Mouse (Mus musculus) liver, embryonic 12.5 days (tissue): ENCODE results near the gene 4931428F04Rik. TPM values are rescaled to one million over a fixed set of nuclear protein-coding genes. Genes with fewer than 3 reads are reported as not detected.
A peak's percentile ranks its signal among the peaks of the same experiment; 100 is the strongest.

ENCODE experiments used
- ATAC-seq: fragments of 200-750 bp; cut with Nextera tagmentation; 2 replicates; pipeline ENCODE4 v1.8.0; 2017; ENCODE audit warnings: moderate number of reproducible peaks, mild to moderate bottlenecking, moderate library complexity
- H3K27ac ChIP-seq: fragments of 300-500 bp; sonication (generic); 2 replicates; pipeline ENCODE4 v1.5.1; 2016; ENCODE audit warnings: mild to moderate bottlenecking
- H3K27me3 ChIP-seq: fragments of 300-500 bp; sonication (generic); replicated peaks from 2 replicates; pipeline ENCODE4 v1.6.1; 2016; ENCODE audit warnings: mild to moderate bottlenecking, moderate library complexity
- H3K36me3 ChIP-seq: fragments of 300-500 bp; sonication (generic); 2 replicates; pipeline ENCODE4 v1.6.1; 2016; ENCODE audit warnings: mild to moderate bottlenecking, moderate library complexity
- H3K4me1 ChIP-seq: fragments of 300-500 bp; sonication (generic); 2 replicates; pipeline ENCODE4 v1.6.1; 2016
- H3K4me2 ChIP-seq: fragments of 300-500 bp; sonication (generic); 2 replicates; pipeline ENCODE4 v1.6.1; 2016; ENCODE audit warnings: mild to moderate bottlenecking, moderate library complexity
- H3K4me3 ChIP-seq: fragments of 300-500 bp; sonication (generic); 2 replicates; pipeline ENCODE4 v1.5.1; 2016; ENCODE audit warnings: mild to moderate bottlenecking, moderate library complexity
- H3K9ac ChIP-seq: fragments of 300-500 bp; sonication (generic); 2 replicates; pipeline ENCODE4 v1.6.1; 2016; ENCODE audit warnings: mild to moderate bottlenecking, moderate library complexity
- H3K9me3 ChIP-seq: fragments of 300-500 bp; sonication (generic); replicated peaks from 2 replicates; pipeline ENCODE4 v1.6.1; 2016; ENCODE audit warnings: mild to moderate bottlenecking, moderate library complexity
- WGBS: fragments of 180-500 bp; shearing (Covaris S2); methylation state at CpG from one replicate; pipeline ENCODE4 v1.1.7; 2016; ENCODE audit not compliant: insufficient replicate concordance; 5-methylcytosine and 5-hydroxymethylcytosine counted together
- polyA plus RNA-seq: library from polyadenylated mRNA; unstranded; fragments of >200 nt; fragmentation: Nextera tagmentation; extraction: Ambion mirVana; gene quantifications from 2 replicates; pipeline ENCODE4 v1.2.1, GENCODE M21; 2016

Gene 4931428F04Rik
- polyA plus RNA-seq, 1 experiment from 2014 or later: 1.6 TPM

GRCm38 (mm10) chr8:105280567-105280966 lies 9.1 kb downstream of the 4931428F04Rik start:
- H3K4me1 ChIP-seq: peaks cover 39% of the 10 kb centered on the region
- ATAC-seq: no peak
- H3K4me3 ChIP-seq: no peak overlapping the region
- 49% methylated on average over 3 of the region's 3 CpGs for WGBS
- no peak overlapping the region for H3K4me2 ChIP-seq
- H3K36me3 ChIP-seq: no peaks in the 10 kb centered on the region
- H3K9me3 ChIP-seq: no peaks in the 10 kb centered on the region
- H3K27me3 ChIP-seq: peaks cover 95% of the 10 kb centered on the region
- no peak overlapping the region for H3K27ac ChIP-seq
- no peak overlapping the region for H3K9ac ChIP-seq

- Histone ChIP-seq H3K9me3 (no peaks in the 10 kb centered on the region), H3K36me3 (no peaks in the 10 kb centered on the region), H3K27ac (no peak overlapping the region), H3K4me2 (peak overlapping the region; percentile 58), H3K4me1 (peaks cover 41% of the 10 kb centered on the region), H3K4me3 (peak overlapping the region; percentile 26), H3K9ac (no peak overlapping the region), H3K27me3 (peaks cover 99% of the 10 kb centered on the region)
- 6% methylated on average over 28 of the region's 28 CpGs for WGBS
- ATAC-seq: peak; percentile 54; the same call in 1 of the 2 replicates
Measured at GRCm38 (mm10) chr8:105278911-105279334, 10.7 kb downstream of the 4931428F04Rik start.

- Histone ChIP-seq H3K9me3 (no peaks in the 10 kb centered on the region), H3K27ac (no peak overlapping the region), H3K4me1 (peaks cover 26% of the 10 kb centered on the region), H3K4me3 (peak overlapping the region; percentile 41), H3K4me2 (peak overlapping the region; percentile 65), H3K9ac (no peak overlapping the region), H3K36me3 (no peaks in the 10 kb centered on the region), H3K27me3 (peaks cover 99% of the 10 kb centered on the region)
- ATAC-seq: peak; percentile 57
- WGBS: 3% methylated on average over 30 of the region's 30 CpGs
Measured at GRCm38 (mm10) chr8:105276292-105277120, 13.2 kb downstream of the 4931428F04Rik start.

GRCm38 (mm10) chr8:105275840-105276239 lies 13.8 kb downstream of the 4931428F04Rik start, which contains the start of gene Nol3:
Nol3 (plus strand) TSS chr8:105276140.
- WGBS: 9% methylated on average over 10 of the region's 10 CpGs
- Histone ChIP-seq H3K9ac (no peak within 1 kb of the TSS), H3K4me2 (peak within 1 kb of the TSS; percentile 65), H3K4me3 (peak within 1 kb of the TSS; percentile 41), H3K27ac (no peak within 1 kb of the TSS), H3K9me3 (no peaks in the 10 kb centered on the region), H3K4me1 (peaks cover 27% of the 10 kb centered on the region), H3K27me3 (peaks cover 99% of the 10 kb centered on the region), H3K36me3 (no peaks in the 10 kb centered on the region)
- no peak for ATAC-seq

- no peak overlapping the region for H3K9ac ChIP-seq
- H3K4me3 ChIP-seq: no peak overlapping the region
- WGBS: 13% methylated on average over 11 of the region's 11 CpGs
- peaks cover 31% of the 10 kb centered on the region for H3K4me1 ChIP-seq
- H3K36me3 ChIP-seq: no peaks in the 10 kb centered on the region
- no peaks in the 10 kb centered on the region for H3K9me3 ChIP-seq
- H3K4me2 ChIP-seq: no peak overlapping the region
- H3K27ac ChIP-seq: no peak overlapping the region
- peaks cover 99% of the 10 kb centered on the region for H3K27me3 ChIP-seq
- no peak for ATAC-seq
Measured at GRCm38 (mm10) chr8:105275387-105275786, 14.3 kb downstream of the 4931428F04Rik start.

- Histone ChIP-seq H3K4me3 (no peak overlapping the region), H3K4me2 (no peak overlapping the region)
- WGBS: 6% methylated on average over 11 of the region's 11 CpGs
Measured at GRCm38 (mm10) chr8:105270916-105271186, 18.8 kb downstream of the 4931428F04Rik start.

GRCm38 (mm10) chr8:105270101-105270915 lies 19.4 kb downstream of the 4931428F04Rik start:
- Histone ChIP-seq H3K9ac (no peak overlapping the region), H3K4me3 (peak overlapping the region; percentile 47), H3K4me2 (peak overlapping the region; percentile 68), H3K9me3 (0 out of 2 replicates have a peak, but pooled peaks cover 3% of the 10 kb centered on the region), H3K4me1 (peaks cover 34% of the 10 kb centered on the region), H3K27me3 (peaks cover 99% of the 10 kb centered on the region), H3K36me3 (no peaks in the 10 kb centered on the region), H3K27ac (no peak overlapping the region)
- 4% methylated on average over 39 of the region's 39 CpGs for WGBS
- no peak for ATAC-seq

More at GRCm38 (mm10) chr8:105270916-105271186, 18.8 kb downstream of the 4931428F04Rik start:
- H3K9me3 ChIP-seq: 0 out of 2 replicates have a peak, but pooled peaks cover 3% of the 10 kb centered on the region
- H3K9ac ChIP-seq: no peak overlapping the region
- no peaks in the 10 kb centered on the region for H3K36me3 ChIP-seq
- peaks cover 99% of the 10 kb centered on the region for H3K27me3 ChIP-seq
- peaks cover 35% of the 10 kb centered on the region for H3K4me1 ChIP-seq
- H3K27ac ChIP-seq: no peak overlapping the region
- no peak for ATAC-seq

GRCm38 (mm10) chr8:105269461-105269947 lies 20.2 kb downstream of the 4931428F04Rik start, which contains the start of gene Hsf4:
Hsf4 (plus strand) TSS chr8:105269801.
- Histone ChIP-seq H3K4me2 (peak within 1 kb of the TSS; percentile 68), H3K27ac (no peak within 1 kb of the TSS), H3K4me3 (peak within 1 kb of the TSS; percentile 47), H3K36me3 (no peaks in the 10 kb centered on the region), H3K4me1 (peaks cover 42% of the 10 kb centered on the region), H3K27me3 (peaks cover 96% of the 10 kb centered on the region), H3K9ac (no peak within 1 kb of the TSS), H3K9me3 (0 out of 2 replicates have a peak, but pooled peaks cover 3% of the 10 kb centered on the region)
- WGBS: 3% methylated on average over 42 of the region's 42 CpGs
- no peak for ATAC-seq

- H3K36me3 ChIP-seq: no peaks in the 10 kb centered on the region
- peaks cover 91% of the 10 kb centered on the region for H3K27me3 ChIP-seq
- ATAC-seq: no peak
- peak overlapping the region; percentile 68 for H3K4me2 ChIP-seq
- H3K27ac ChIP-seq: no peak overlapping the region
- H3K9ac ChIP-seq: no peak overlapping the region
- 5% methylated on average over 10 of the region's 10 CpGs for WGBS
- H3K9me3 ChIP-seq: 0 out of 2 replicates have a peak, but pooled peaks cover 3% of the 10 kb centered on the region
- peak overlapping the region; percentile 47 for H3K4me3 ChIP-seq
- H3K4me1 ChIP-seq: peaks cover 44% of the 10 kb centered on the region
Measured at GRCm38 (mm10) chr8:105269075-105269458, 20.6 kb downstream of the 4931428F04Rik start.

GRCm38 (mm10) chr8:105268342-105269074 lies 21.2 kb downstream of the 4931428F04Rik start:
- H3K4me3 ChIP-seq: peak overlapping the region; percentile 47
- H3K36me3 ChIP-seq: no peaks in the 10 kb centered on the region
- ATAC-seq: no peak
- peak overlapping the region; percentile 68 for H3K4me2 ChIP-seq
- peaks cover 50% of the 10 kb centered on the region for H3K4me1 ChIP-seq
- H3K27ac ChIP-seq: no peak overlapping the region
- 0 out of 2 replicates have a peak, but pooled peaks cover 3% of the 10 kb centered on the region for H3K9me3 ChIP-seq
- 5% methylated on average over 65 of the region's 65 CpGs for WGBS
- H3K27me3 ChIP-seq: peaks cover 91% of the 10 kb centered on the region
- H3K9ac ChIP-seq: no peak overlapping the region

GRCm38 (mm10) chr8:105266775-105267174 lies 22.9 kb downstream of the 4931428F04Rik start:
- peaks cover 58% of the 10 kb centered on the region for H3K4me1 ChIP-seq
- no peak overlapping the region for H3K27ac ChIP-seq
- no peak for ATAC-seq
- H3K9ac ChIP-seq: no peak overlapping the region
- no peak overlapping the region for H3K4me3 ChIP-seq
- 0 out of 2 replicates have a peak, but pooled peaks cover 3% of the 10 kb centered on the region for H3K9me3 ChIP-seq
- no peaks in the 10 kb centered on the region for H3K36me3 ChIP-seq
- peaks cover 85% of the 10 kb centered on the region for H3K27me3 ChIP-seq
- H3K4me2 ChIP-seq: no peak overlapping the region
- WGBS: 19% methylated on average over 13 of the region's 13 CpGs
